Comparison of ENCODE assay signal across 20 mouse cellular contexts in the genomic region with DNA sequence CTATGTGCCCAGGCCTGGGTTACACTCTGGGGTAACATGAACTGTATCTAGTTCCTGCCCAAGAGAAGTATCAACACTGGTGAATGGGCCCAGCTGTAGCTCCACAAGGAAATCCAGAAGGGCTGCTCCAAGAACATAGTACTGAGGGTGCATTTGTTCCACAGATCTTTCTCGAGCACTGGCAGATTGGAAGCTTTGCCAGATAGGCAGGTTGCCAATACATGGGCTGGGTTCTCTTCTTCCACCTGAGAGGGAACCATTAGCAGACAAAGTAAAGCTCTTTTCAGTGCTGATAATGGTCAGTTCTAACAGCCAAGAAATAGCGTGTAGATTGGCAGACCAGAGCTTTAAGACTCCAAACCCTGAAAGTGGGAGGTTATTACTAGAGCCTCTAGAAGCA. TPM values are rescaled to one million over a fixed set of nuclear protein-coding genes. Genes with fewer than 3 reads are reported as not detected.
"Had no signal": no experiment of that assay in that cellular context is flagged by ENCODE, and none has a peak within 500 bp of the region (broad histone marks: within the 10 kb centered on the region; RNA-seq: fewer than 3 reads in every experiment).

No protein-coding gene starts in this region.

- H3K4me1 ChIP-seq: intestine, embryonic 15.5 days; kidney, embryonic 15.5 days; limb, embryonic 13.5 days; liver, embryonic 12.5 days; midbrain, embryonic 13.5 days; stomach, embryonic 15.5 days had no signal

- H3K9me3 ChIP-seq: intestine, embryonic 15.5 days; kidney, embryonic 15.5 days; limb, embryonic 13.5 days; liver, embryonic 12.5 days; midbrain, embryonic 13.5 days; stomach, embryonic 15.5 days had no signal

- H3K36me3 ChIP-seq: intestine, embryonic 15.5 days; kidney, embryonic 15.5 days; limb, embryonic 13.5 days; liver, embryonic 12.5 days; midbrain, embryonic 13.5 days; stomach, embryonic 15.5 days had no signal

- H3K4me2 ChIP-seq: intestine, embryonic 15.5 days; kidney, embryonic 15.5 days; limb, embryonic 13.5 days; liver, embryonic 12.5 days; midbrain, embryonic 13.5 days; stomach, embryonic 15.5 days had no signal

- H3K9ac ChIP-seq: intestine, embryonic 15.5 days; kidney, embryonic 15.5 days; limb, embryonic 13.5 days; liver, embryonic 12.5 days; midbrain, embryonic 13.5 days; stomach, embryonic 15.5 days had no signal

- DNase-seq: kidney, adult 2 months; kidney, postnatal 14 days; layer of hippocampus, adult 9-11 months; left cerebral cortex, postnatal 4 days; right cerebral cortex, postnatal 14 days; thymus, adult 2 months; thymus, postnatal 25 days had no signal

- H3K27me3 ChIP-seq: intestine, embryonic 15.5 days; kidney, embryonic 15.5 days; limb, embryonic 13.5 days; liver, embryonic 12.5 days; midbrain, embryonic 13.5 days; stomach, embryonic 15.5 days had no signal

- H3K27ac ChIP-seq: intestine, embryonic 15.5 days; kidney, embryonic 15.5 days; limb, embryonic 13.5 days; liver, embryonic 12.5 days; midbrain, embryonic 13.5 days; stomach, embryonic 15.5 days had no signal

- H3K4me3 ChIP-seq: intestine, embryonic 15.5 days; kidney, embryonic 15.5 days; limb, embryonic 13.5 days; liver, embryonic 12.5 days; midbrain, embryonic 13.5 days; stomach, embryonic 15.5 days had no signal

- ATAC-seq: intestine, embryonic 15.5 days; liver, embryonic 12.5 days; midbrain, embryonic 13.5 days had no signal

RNA-seq across cellular contexts. Expression of a gene that starts 3.9 kb away (rescaled TPM):
- total RNA-seq: left cerebral cortex, postnatal 10 days; left cerebral cortex, postnatal 4 days; megakaryocyte progenitor cell, adult 5-6 weeks; midbrain, postnatal 0 days had no signal
- polyA plus RNA-seq: limb, embryonic 13.5 days; midbrain, embryonic 13.5 days; midbrain, postnatal 0 days; neural tube, embryonic 14.5 days; spleen, adult 2 months; thymus, adult 2 months; urinary bladder, adult 2 months had no signal

RNA-seq across cellular contexts. Expression of a gene that starts 15.8 kb away (rescaled TPM):
- total RNA-seq: left cerebral cortex, postnatal 10 days; left cerebral cortex, postnatal 4 days; megakaryocyte progenitor cell, adult 5-6 weeks; midbrain, postnatal 0 days had no signal
- polyA plus RNA-seq: kidney, adult 2 months; kidney, embryonic 15.5 days; limb, embryonic 13.5 days; liver, embryonic 12.5 days; midbrain, embryonic 13.5 days; midbrain, postnatal 0 days; neural tube, embryonic 14.5 days; spleen, adult 2 months; stomach, embryonic 15.5 days; testis, adult 2 months; urinary bladder, adult 2 months had no signal

RNA-seq across cellular contexts. Expression of a gene that starts 37.6 kb away (rescaled TPM):
- total RNA-seq: left cerebral cortex, postnatal 10 days; left cerebral cortex, postnatal 4 days; megakaryocyte progenitor cell, adult 5-6 weeks; midbrain, postnatal 0 days had no signal
- polyA plus RNA-seq: intestine, embryonic 15.5 days; kidney, adult 2 months; kidney, embryonic 15.5 days; limb, embryonic 13.5 days; midbrain, embryonic 13.5 days; neural tube, embryonic 14.5 days; spleen, adult 2 months; urinary bladder, adult 2 months had no signal

RNA-seq across cellular contexts. Expression of a gene that starts 42.5 kb away (rescaled TPM):
- total RNA-seq: left cerebral cortex, postnatal 10 days; left cerebral cortex, postnatal 4 days; megakaryocyte progenitor cell, adult 5-6 weeks; midbrain, postnatal 0 days had no signal
- polyA plus RNA-seq: limb, embryonic 13.5 days; midbrain, embryonic 13.5 days; midbrain, postnatal 0 days; neural tube, embryonic 14.5 days; urinary bladder, adult 2 months had no signal
